Mouse (Mus musculus) left cerebral cortex, postnatal 4 days (tissue): ENCODE measurements around the gene Mdm2. TPM values are rescaled to one million over a fixed set of nuclear protein-coding genes. Genes with fewer than 3 reads are reported as not detected.

Experiments
- DNase-seq: peaks from one replicate; pipeline ENCODE4 v3.0.0-alpha.2; 2022
- intact Hi-C: fragments of 180-260 bp; cut with DNase I; formaldehyde crosslinking; loops from one replicate; pipeline ENCODE4 v1.15.1; 2025
- total RNA-seq, 2 experiments: library from RNA; stranded (reverse); gene quantifications; 2 replicates each; pipeline ENCODE4 v1.2.3; 2021

Gene Mdm2
- total RNA-seq, 2 experiments from 2014 or later, result 39.1 to 51.9 TPM

GRCm38 (mm10) chr10:117698313-117699138, 12.0 kb downstream of the Mdm2 start:
- no peak for DNase-seq
- intact Hi-C loops, result no loop called here

- no peak for DNase-seq
- intact Hi-C loops, result no loop called here
Measured at GRCm38 (mm10) chr10:117697561-117698115, 12.9 kb downstream of the Mdm2 start.

GRCm38 (mm10) chr10:117696827-117697560, 13.6 kb downstream of the Mdm2 start:
- DNase-seq, result no peak
- intact Hi-C loops, result no loop called here

- intact Hi-C loops, result no loop called here
- no peak for DNase-seq
Measured at GRCm38 (mm10) chr10:117696021-117696826, 14.3 kb downstream of the Mdm2 start.

- DNase-seq, result no peak
- intact Hi-C loops, result no loop called here
Measured at GRCm38 (mm10) chr10:117695605-117696004, 15.0 kb downstream of the Mdm2 start.

- no peak for DNase-seq
- intact Hi-C loops, result no loop called here
Measured at GRCm38 (mm10) chr10:117695027-117695426, 15.5 kb downstream of the Mdm2 start.

- intact Hi-C loops, result no loop called here
- no peak for DNase-seq
Measured at GRCm38 (mm10) chr10:117694255-117694953, 16.2 kb downstream of the Mdm2 start.

- intact Hi-C loops, result no loop called here
- DNase-seq, result no peak
Measured at GRCm38 (mm10) chr10:117692953-117693352, 17.6 kb downstream of the Mdm2 start.

- DNase-seq, result no peak
- intact Hi-C loops, result no loop called here
Measured at GRCm38 (mm10) chr10:117692173-117692572, 18.4 kb downstream of the Mdm2 start.

- intact Hi-C loops, result no loop called here
- no peak for DNase-seq
Measured at GRCm38 (mm10) chr10:117691389-117691968, 19.1 kb downstream of the Mdm2 start.

GRCm38 (mm10) chr10:117690770-117691296, 19.7 kb downstream of the Mdm2 start:
- DNase-seq, result no peak
- intact Hi-C loops, result no loop called here

- DNase-seq, result no peak
- intact Hi-C loops, result no loop called here
Measured at GRCm38 (mm10) chr10:117690101-117690352, 20.5 kb downstream of the Mdm2 start.

GRCm38 (mm10) chr10:117689297-117690100, 21.1 kb downstream of the Mdm2 start:
- intact Hi-C loops, result no loop called here

GRCm38 (mm10) chr10:117688204-117689151, 22.1 kb downstream of the Mdm2 start:
- intact Hi-C loops, result no loop called here
- peak; percentile 21 for DNase-seq

More at GRCm38 (mm10) chr10:117689297-117690100, 21.1 kb downstream of the Mdm2 start:
- no peak for DNase-seq

GRCm38 (mm10) chr10:117687577-117687976, 23.0 kb downstream of the Mdm2 start:
- intact Hi-C loops, result no loop called here
- no peak for DNase-seq

- intact Hi-C loops, result no loop called here
- no peak for DNase-seq
Measured at GRCm38 (mm10) chr10:117687018-117687417, 23.5 kb downstream of the Mdm2 start.

GRCm38 (mm10) chr10:117685849-117686591, 24.5 kb downstream of the Mdm2 start:
- no peak for DNase-seq
- intact Hi-C loops, result no loop called here
